Mouse (Mus musculus) G1E-ER4 (cell line): Measurements from ENCODE around the gene Aqr. TPM values are rescaled to one million over a fixed set of nuclear protein-coding genes. Genes with fewer than 3 reads are reported as not detected.
"Not testable (repeated sequence)": the region's sequence is repeated elsewhere in the genome, so short reads cannot be mapped to it uniquely, and the experiment has no call there.

Source experiments
- GATA1 ChIP-seq: IDR thresholded peaks from one replicate; pipeline ENCODE4 v1.8.0; 2012; ENCODE audit warnings: low read length, inconsistent platforms
- polyA plus RNA-seq: library from polyadenylated mRNA; stranded (reverse); fragments of >175 nt; gene quantifications from 2 replicates; pipeline ENCODE4 v1.2.3, GENCODE M21; 2012

Aqr gene
- 17.6 and 24.2 TPM in 2 replicates for polyA plus RNA-seq

DNA sequence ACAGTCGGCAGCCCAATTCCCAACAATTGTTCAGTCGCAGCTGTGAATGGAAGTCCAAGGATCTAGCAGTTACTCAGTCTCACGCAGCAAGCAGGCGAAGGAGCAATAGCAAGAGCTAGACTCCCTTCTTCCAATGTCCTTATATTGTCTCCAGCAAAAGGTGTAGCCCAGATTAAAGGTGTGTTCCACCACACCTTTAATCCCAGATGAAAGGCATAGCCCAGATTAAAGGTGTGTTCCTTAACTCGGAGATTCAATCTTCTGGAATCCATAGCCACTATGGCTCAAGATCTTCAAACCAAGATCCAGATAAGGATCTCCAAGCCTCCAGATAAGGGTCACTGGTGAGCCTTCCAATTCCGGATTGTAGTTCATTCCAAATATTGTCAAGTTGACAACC, at the start of gene Aqr:
Gene Aqr, minus strand, starts transcription at position 101 of the 400 bp plus-strand sequence.
- TF ChIP-seq GATA1: not testable (repeated sequence)

DNA sequence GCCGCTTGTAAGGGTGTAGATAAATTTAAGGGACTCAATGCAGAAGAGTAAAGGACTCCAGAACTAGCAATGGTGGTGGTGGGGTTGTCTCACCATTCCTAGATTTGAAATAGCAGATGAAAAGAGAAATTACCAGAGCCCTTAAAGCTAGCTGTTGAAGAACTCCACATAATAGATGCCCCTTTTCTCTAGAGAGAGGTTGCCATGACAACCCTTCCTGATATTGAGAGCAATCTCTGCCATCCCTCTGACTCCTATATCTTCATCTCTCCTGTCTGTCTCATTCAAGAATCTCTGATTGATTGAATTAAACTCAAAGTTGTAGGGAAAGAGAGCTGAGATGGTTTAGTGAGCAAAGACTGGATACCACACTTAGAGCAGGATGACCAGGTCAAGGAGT, 49.7 kb upstream of the Aqr start:
- no peak for TF ChIP-seq GATA1

DNA sequence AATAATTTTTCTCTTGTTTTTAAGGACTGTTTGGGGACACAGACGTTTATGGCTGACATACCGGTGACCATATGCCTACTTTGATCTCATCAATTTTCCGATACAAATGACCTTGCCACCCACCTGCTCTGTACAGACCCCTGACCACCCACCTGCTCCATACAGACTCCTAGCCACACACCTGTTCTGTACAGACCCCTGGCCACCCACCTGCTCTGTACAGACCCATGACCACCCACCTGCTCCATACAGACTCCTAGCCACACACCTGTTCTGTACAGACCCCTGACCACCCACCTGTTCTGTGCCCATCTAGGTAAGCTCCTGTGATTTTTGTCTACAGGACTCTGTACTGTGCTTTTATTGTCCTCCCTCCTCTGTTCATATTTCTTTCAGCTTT, 48.8 kb upstream of the Aqr start:
- no peak for TF ChIP-seq GATA1

DNA sequence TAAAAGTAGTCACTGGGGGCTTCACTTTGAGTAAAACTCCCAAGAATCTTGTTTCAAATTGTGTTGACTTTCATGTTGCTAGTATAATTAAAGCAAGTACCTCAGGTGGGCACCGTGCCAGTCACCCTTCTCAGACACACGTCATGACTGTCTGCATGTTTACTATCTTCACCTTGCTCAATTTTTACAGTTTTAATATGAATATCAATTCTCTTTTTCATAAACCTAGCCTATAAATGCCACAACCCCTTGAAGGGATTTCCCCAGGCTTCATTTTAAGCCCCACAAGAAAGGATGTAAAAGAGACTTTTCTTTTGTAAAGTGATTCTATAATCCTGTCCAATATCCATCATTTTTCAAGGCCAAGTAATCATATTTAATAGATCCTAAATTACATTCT, 44.4 kb upstream of the Aqr start:
- TF ChIP-seq GATA1: no peak

DNA sequence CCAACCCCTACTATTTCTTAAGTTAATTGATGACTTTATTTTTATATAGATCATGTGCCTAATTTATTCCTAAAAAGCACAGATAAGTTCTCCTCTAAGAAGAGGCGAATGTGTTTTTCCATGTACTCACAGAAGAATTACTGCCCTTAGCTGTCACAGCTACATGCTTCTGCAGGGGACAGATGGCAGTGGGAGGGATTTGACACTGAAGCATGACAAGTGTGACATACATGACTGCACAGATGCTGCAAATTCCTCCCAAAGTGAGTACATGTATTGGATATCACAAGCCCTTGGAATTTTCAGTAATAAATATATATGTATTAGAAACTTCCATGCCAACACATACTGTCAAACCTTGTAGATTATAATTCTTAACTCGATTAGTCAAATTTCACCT, 41.8 kb upstream of the Aqr start:
- TF ChIP-seq GATA1: no peak

DNA sequence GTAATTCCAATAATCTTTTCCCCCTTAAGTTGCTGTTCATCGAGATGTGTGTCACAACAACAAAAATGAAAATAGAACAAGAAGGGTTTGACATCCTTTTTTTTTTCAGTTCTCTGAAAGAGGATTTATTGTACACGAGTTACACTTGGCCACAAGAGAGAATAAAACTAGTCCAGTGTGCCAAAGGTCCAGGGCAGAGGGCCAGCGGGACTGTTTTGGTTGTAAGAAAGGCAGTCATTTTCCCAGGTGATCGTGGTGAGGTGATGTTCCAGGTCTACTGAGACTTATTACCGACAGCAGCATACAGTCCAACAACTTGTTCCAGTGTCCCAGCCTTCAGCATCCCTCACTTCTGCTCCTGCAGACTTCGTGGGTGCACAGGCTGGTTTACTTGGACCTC, 18.2 kb upstream of the Aqr start:
- TF ChIP-seq GATA1: no peak

DNA sequence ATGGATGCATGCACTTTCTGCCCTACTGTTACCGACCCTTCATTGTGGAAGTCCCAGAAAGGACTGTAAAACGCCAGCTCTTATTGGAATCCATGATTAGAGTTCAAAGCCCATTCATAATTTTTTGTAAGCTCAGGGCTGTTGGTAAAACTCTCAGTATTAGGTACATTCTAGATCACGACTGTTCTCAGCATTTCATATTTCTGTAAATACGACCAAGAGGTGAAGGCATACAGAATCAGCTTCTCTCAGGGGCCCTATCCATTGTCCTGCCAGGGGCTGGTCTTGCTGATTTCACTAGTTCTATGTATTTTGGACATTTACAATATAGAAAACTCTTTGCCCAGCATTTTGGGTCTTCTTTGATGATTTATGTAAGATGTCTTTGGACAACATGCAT, 14.8 kb upstream of the Aqr start:
- TF ChIP-seq GATA1: no peak

DNA sequence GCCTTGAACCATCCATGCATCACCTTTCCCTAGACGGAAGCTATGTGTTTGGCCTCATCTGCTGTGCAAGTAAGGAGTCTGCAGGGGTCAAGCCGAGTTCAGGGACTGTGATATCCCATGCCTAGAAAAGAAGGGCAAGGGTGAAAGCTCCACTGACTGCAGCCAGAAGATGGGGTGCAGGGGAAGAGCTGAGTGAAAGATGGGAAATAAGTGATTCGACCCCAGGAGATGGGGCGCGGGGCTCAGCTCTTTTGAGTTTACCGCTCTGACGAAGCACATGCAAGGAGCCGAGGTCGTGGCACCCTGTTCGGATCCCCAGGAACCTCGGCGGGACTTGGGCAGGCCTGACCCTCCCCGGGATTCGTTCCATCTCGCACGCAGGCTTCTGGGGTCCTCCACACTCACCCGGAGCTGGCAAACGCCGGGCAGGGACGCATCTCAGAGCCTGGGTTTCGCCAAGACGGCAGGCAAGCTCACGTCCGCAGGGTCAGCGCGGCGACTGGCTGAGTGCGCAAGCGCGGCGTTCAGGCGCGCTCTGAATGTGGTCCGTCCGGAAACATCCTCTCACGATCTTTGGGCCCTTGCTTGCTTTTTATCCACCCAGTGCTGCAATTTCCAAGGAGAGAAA, 14.2 kb upstream of the Aqr start, which contains the start of gene Zfp770:
Gene Zfp770, minus strand, starts transcription at position 538 of the 628 bp plus-strand sequence.
- no peak for TF ChIP-seq GATA1

DNA sequence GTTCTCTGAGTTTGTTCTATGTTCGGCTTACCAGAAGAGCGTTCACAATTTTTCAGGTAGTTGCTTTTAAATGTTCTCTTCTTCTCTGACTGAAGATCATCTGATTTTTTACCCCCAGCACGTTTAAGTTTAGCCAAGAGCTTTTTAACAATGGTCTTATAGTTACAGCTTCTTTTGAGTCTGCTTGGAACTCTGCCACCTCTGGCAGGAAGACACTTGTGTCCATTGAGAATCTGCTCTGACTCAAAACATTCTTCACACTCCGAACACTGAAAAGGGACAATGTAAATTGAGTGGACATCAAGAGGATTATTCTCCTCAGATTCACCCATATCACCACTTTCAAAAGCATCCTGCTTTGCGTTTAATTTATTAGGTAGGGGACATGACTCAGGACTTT, 9.6 kb upstream of the Aqr start:
- TF ChIP-seq GATA1: no peak

DNA sequence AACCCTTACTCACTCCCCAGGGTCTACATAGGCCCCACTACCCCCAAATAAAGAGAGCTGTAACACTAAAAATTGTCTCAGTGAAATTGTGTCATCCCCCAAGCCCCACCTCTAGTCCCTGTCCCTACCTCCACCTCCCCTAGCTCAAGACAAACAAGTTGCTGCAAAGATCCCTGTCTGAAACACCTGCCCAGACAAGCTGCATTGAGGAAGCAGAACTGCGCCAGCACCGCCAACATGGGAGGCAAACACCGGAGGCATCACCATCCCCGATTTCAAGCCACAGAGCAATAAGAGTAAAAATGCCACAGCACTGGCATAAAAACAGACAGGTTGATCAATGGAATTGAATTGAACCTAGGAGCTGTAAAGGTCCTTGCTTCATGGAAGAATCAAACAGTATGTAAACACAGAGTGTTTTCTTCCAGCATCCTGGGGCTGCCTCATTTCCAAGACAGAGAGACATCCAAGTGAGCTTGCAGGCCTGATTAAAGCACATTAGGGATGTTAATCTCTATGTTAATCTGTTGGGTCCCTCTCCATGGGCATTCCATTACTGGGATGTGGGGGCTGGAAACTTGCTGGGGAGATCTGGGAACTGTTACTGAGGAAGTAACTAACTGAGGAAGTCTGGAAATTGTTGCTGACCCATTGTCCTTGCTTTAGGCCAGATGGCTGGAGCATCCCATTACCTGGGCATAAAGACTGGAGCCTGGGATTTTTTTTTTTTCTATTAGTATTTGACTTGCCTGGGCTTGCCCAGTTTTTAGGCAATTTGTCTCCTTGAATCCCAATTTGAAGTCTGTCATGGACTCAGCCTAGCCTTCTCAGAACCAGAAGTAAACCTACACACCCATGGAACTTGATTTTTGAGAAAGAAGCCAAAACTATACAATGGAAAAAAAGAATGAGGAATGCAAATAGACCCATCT, 8.8 kb downstream of the Aqr start:
- TF ChIP-seq GATA1: no peak

DNA sequence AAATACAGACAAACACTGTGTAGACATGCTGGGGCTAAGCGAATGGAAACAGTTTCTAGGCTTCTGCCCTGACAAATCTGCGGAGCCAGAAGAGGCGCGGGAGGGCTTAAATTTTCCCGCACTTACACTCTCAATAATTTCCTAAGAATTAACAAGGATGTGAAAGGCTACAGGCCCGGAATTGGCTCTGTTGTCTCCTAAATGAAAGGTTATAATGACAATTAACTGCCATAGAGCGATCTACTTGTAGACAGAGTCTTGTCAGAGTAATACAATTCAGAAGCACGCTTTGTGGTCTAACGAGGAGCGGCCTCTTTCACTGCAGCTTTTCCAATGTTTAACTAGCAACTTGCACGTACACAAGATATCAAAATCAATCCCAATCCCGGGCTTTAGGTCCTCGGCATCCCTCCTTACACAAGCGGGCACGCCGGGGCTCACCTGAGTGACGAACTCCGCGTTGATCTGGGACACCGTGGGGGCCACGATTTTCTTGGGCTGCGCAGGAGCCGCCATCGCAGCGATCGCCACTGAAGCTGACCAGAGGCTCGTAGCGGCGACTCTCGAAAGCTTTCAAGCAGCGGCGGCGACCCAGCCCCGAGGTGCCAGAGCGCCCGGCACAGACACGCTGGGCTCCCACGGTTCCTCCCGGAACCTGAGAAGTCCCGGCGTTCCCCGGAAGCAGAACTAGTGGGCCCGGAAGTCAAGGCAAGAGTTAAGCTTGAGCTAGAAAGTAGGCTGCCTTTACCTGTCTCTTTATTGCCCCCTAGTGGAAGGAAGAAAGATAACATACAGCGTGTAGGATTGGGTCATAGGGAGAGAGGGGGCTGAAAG, 12.0 kb downstream of the Aqr start:
- TF ChIP-seq GATA1: no peak

DNA sequence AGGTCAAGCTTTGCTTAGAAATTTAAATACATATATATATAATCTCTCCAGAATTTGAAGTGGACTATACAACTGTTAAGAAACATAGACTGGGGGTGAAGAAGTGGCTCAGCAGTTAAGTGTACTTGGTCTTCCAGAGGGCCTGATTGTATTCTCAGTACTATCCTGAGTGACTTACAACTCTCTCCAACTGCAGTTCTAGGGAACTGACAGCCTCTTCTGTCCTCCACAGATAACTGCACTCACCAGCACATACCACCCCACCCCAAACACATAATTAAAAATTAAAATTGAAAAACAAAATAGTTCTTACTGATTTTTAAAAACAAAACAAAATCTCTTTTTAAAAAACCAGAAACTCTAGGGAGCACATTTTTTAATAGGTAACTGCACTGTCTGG, 13.6 kb downstream of the Aqr start:
- TF ChIP-seq GATA1: no peak

DNA sequence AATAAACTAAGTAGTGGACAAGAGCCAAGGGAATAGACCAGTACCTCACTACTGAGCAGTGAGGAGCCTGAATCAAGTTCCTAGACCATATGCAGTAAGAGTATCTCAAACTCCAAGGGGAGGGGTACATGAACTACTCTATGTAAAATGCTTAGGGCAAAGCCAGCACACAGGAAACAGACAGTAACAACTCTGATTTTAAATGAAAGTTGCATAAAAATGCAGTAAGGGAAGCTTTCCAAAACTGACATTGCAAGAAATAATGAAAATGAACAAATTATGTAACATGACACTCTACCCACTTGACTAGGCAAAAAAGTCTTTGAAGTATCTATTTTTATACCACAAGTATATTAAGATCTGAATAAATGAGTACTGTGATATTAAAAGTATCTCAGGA, 19.0 kb downstream of the Aqr start:
- no peak for TF ChIP-seq GATA1

DNA sequence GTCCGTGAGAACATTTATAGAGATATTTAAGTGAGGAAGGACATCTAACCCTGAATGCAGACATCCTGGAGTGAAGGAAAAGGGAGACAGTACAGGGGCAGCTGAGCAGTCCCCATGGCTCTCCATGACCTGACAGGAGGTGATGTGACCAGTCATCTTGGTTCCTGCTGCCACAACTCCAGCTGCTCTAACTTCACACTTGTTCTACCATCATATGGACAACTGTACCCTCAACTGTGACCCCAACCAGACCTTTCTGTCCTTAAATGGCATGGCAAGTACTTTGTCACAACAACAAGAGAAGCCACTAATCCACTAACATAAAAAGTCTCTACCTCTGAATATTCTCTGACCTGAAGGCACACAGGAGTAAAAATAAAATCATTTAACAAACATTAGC, 24.8 kb downstream of the Aqr start:
- no peak for TF ChIP-seq GATA1

DNA sequence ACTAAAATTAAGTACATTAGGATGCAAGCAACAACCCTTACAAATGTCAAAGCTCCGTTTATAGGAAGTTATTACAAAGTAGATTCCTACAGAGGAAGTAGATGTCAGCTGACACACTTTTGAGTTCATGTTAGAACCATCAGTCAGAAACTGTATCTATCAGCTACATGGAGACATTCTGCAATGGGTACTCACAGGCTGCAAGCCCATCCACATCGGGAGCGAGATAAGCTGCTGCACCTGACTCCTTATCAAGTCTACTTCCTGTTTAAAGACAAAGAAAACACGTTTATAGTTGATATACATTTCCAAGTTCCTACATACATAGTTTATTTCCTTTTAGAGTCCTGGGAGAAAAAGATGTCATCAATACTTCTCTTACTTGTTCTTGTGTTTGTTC, 29.5 kb downstream of the Aqr start:
- peak; percentile 62 for TF ChIP-seq GATA1

DNA sequence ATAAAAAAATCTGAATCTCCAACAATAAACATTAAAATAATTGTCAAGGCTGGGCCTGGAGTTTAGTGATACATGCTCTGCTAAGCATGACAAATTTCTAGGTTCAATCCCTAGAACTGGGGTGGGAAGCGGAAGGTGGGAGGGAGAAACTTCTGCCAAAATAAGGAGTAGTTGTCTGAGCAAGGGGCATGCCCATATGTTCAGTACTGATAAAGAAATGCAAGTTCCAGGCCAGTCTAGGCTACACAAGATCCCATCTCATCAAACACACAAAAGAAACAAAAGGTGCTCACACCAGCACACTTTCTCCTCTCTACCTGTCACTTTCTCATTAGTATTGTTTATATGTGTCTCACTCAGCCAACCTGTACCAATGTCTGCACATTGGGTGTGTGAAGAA, 30.2 kb downstream of the Aqr start:
- no peak for TF ChIP-seq GATA1
